Mouse (Mus musculus): Measurements from ENCODE around the gene Cnbd2.

GRCm38 (mm10) chr2:156394282-156394681 lies 82.2 kb downstream of the Cnbd2 start:
- no peak for TF ChIP-seq POLR2A (IDR thresholded peaks at IDR 0.05; ENCODE audit: insufficient read length, low read depth)
- TF ChIP-seq E2F4 (IDR thresholded peaks at IDR 0.05; ENCODE audit: insufficient read depth) = no peak
- TF ChIP-seq TCF12 (IDR thresholded peaks at IDR 0.05; ENCODE audit: insufficient read depth, poor library complexity, severe bottlenecking) = no peak
- TF ChIP-seq TCF3 (IDR thresholded peaks at IDR 0.05; ENCODE audit: insufficient read length, low read depth) = no peak
- no peak for TF ChIP-seq REST (IDR thresholded peaks at IDR 0.05; ENCODE audit: insufficient read depth, insufficient read length)
- no peak for TF ChIP-seq CEBPB (IDR thresholded peaks at IDR 0.05; ENCODE audit: insufficient read depth, poor library complexity, severe bottlenecking)
- TF ChIP-seq POLR2AphosphoS2 (IDR thresholded peaks at IDR 0.05; ENCODE audit: insufficient read length, low read depth) = no peak
- TF ChIP-seq USF1 (IDR thresholded peaks at IDR 0.05; ENCODE audit: low read depth) = no peak
- no peak for TF ChIP-seq MAX (IDR thresholded peaks at IDR 0.05; ENCODE audit: low read depth)
- TF ChIP-seq SRF (IDR thresholded peaks at IDR 0.05; ENCODE audit: control insufficient read depth, insufficient read length, low read depth) = no peak
- TF ChIP-seq MYOG (IDR thresholded peaks at IDR 0.05; ENCODE audit: control insufficient read depth in 1 of 3, insufficient read depth in 1 of 3, insufficient read length in 2 of 3, low read depth in 2 of 3) = no peak
- no peak for TF ChIP-seq MYOD1 (IDR thresholded peaks at IDR 0.05; ENCODE audit: control insufficient read depth in 1 of 3, insufficient read length in 2 of 3, low read depth in 2 of 3)
